Mouse (Mus musculus): ENCODE data around the gene Faap100. TPM values are rescaled to one million over a fixed set of nuclear protein-coding genes. Genes with fewer than 3 reads are reported as not detected.

Faap100 gene
- total and polyA plus RNA-seq, 3 experiments, result 7.7 to 17.7 (median 14.3) TPM

GRCm38 (mm10) chr11:120399319-120399718 lies 20.8 kb upstream of the Faap100 start:
- in situ Hi-C loops (cut with MboI; ENCODE audit: low pct_ligation_motif_present, low pct_unique_long_range_greater_than_20kb, low sequenced_read_pairs) (no loop called here), dilution Hi-C loops (cut with MboI; ENCODE audit: extremely low pct_ligation_motif_present, extremely low pct_unique_long_range_greater_than_20kb, low sequenced_read_pairs) (no loop called here)
- peaks cover 12% of the 10 kb centered on the region; the same call in 1 of the 2 replicates for H3K79me2 ChIP-seq (replicated peaks; ENCODE audit: control insufficient read depth, extremely low read depth, insufficient read depth, poor library complexity, severe bottlenecking)
- no peaks in the 10 kb centered on the region for H3K27me3 ChIP-seq (replicated peaks)
- H3K9ac ChIP-seq (ENCODE audit: insufficient read depth, low read depth), result no peak overlapping the region
- DNase-seq (ENCODE audit: extremely low read depth), result no peak
- H3K4me2 ChIP-seq (ENCODE audit: insufficient read depth, low read depth, poor library complexity, severe bottlenecking), result no peak overlapping the region
- H3K36me3 ChIP-seq (replicated peaks in 1 of 2; ENCODE audit: control insufficient read depth in 1 of 2, insufficient read depth in 1 of 2, low read length in 1 of 2), result peaks cover 72 to 95% of the 10 kb centered on the region in 2 experiments
- no peak overlapping the region for H3K27ac ChIP-seq (ENCODE audit: insufficient read depth, low read depth)
- TF ChIP-seq TBP (conservative IDR thresholded peaks at IDR 0.05; ENCODE audit: low read depth, low read length) (no peak), ZKSCAN1 (IDR thresholded peaks at IDR 0.05; ENCODE audit: borderline replicate concordance, low read depth, low read length) (no peak), HCFC1 (IDR thresholded peaks at IDR 0.05; ENCODE audit: low read depth, low read length) (no peak), ETS1 (conservative IDR thresholded peaks at IDR 0.05; ENCODE audit: low read depth, low read length) (no peak), E2F4 (IDR thresholded peaks at IDR 0.05; ENCODE audit: insufficient replicate concordance, low read depth, low read length) (no peak), ZMIZ1 (IDR thresholded peaks at IDR 0.05; ENCODE audit: low read depth, low read length) (no peak), CTCF (conservative IDR thresholded peaks at IDR 0.05 in 1 of 2, IDR thresholded peaks at IDR 0.05 in 1 of 2; ENCODE audit: low read depth in 2 of 2, low read length in 2 of 2) (no peak), UBTF (IDR thresholded peaks at IDR 0.05; ENCODE audit: low read depth, low read length) (no peak), USF1 (IDR thresholded peaks at IDR 0.05; ENCODE audit: low read depth, low read length) (no peak), ZC3H11A (IDR thresholded peaks at IDR 0.05; ENCODE audit: low read depth, low read length) (no peak), JUND (conservative IDR thresholded peaks at IDR 0.05; ENCODE audit: low read depth, low read length) (no peak), MAFK (IDR thresholded peaks at IDR 0.05; ENCODE audit: insufficient replicate concordance, low read length) (no peak), SIN3A (IDR thresholded peaks at IDR 0.05; ENCODE audit: low read length) (no peak), RCOR1 (conservative IDR thresholded peaks at IDR 0.05; ENCODE audit: low read depth, low read length) (no peak)
- H3K9me3 ChIP-seq (replicated peaks; ENCODE audit: low read length), result no peaks in the 10 kb centered on the region
- H3K4me1 ChIP-seq (ENCODE audit: control insufficient read depth in 1 of 2, insufficient read depth in 2 of 2), result peaks cover 0 to under 1% of the 10 kb centered on the region in 2 experiments; a peak in 3 of 4 replicates
- no peak overlapping the region for H3K4me3 ChIP-seq (replicated peaks in 1 of 3; ENCODE audit: low read depth in 2 of 3, low read length in 2 of 3, poor library complexity in 1 of 3)

- Histone ChIP-seq H3K4me3 (replicated peaks in 1 of 3; ENCODE audit: low read depth in 2 of 3, low read length in 2 of 3, poor library complexity in 1 of 3) (no peak overlapping the region), H3K36me3 (replicated peaks in 1 of 2; ENCODE audit: control insufficient read depth in 1 of 2, insufficient read depth in 1 of 2, low read length in 1 of 2) (peaks cover 73 to 95% of the 10 kb centered on the region in 2 experiments), H3K9me3 (replicated peaks; ENCODE audit: low read length) (no peaks in the 10 kb centered on the region), H3K9ac (ENCODE audit: insufficient read depth, low read depth) (no peak overlapping the region), H3K27ac (ENCODE audit: insufficient read depth, low read depth) (no peak overlapping the region), H3K79me2 (replicated peaks; ENCODE audit: control insufficient read depth, extremely low read depth, insufficient read depth, poor library complexity, severe bottlenecking) (peaks cover 13% of the 10 kb centered on the region; the same call in 1 of the 2 replicates), H3K27me3 (replicated peaks) (no peaks in the 10 kb centered on the region), H3K4me2 (ENCODE audit: insufficient read depth, low read depth, poor library complexity, severe bottlenecking) (no peak overlapping the region), H3K4me1 (ENCODE audit: control insufficient read depth in 1 of 2, insufficient read depth in 2 of 2) (no peaks in the 10 kb centered on the region)
- TF ChIP-seq POLR2AphosphoS2 (IDR thresholded peaks at IDR 0.05; ENCODE audit: low read depth, low read length), result no peak
- TF ChIP-seq MXI1 (IDR thresholded peaks at IDR 0.05; ENCODE audit: low read depth, low read length), result no peak
- TF ChIP-seq CHD1 (IDR thresholded peaks at IDR 0.05; ENCODE audit: low read depth, low read length), result no peak
- TF ChIP-seq ELF1 (IDR thresholded peaks at IDR 0.05; ENCODE audit: low read depth, low read length), result no peak
- no peak for TF ChIP-seq ZMIZ1 (IDR thresholded peaks at IDR 0.05; ENCODE audit: low read depth, low read length)
- TF ChIP-seq MYC (IDR thresholded peaks at IDR 0.05; ENCODE audit: low read depth, low read length), result no peak
- no peak for TF ChIP-seq MAFK (IDR thresholded peaks at IDR 0.05; ENCODE audit: insufficient replicate concordance, low read length)
- TF ChIP-seq SMC3 (IDR thresholded peaks at IDR 0.05; ENCODE audit: low read depth, low read length), result no peak
- TF ChIP-seq RCOR1 (conservative IDR thresholded peaks at IDR 0.05; ENCODE audit: low read depth, low read length), result no peak
- no peak for TF ChIP-seq RAD21 (IDR thresholded peaks at IDR 0.05; ENCODE audit: low read depth, low read length)
- TF ChIP-seq USF2 (conservative IDR thresholded peaks at IDR 0.05; ENCODE audit: low read depth, low read length), result no peak
- TF ChIP-seq JUN (IDR thresholded peaks at IDR 0.05; ENCODE audit: insufficient read depth, low read depth, low read length), result no peak
- TF ChIP-seq NELFE (IDR thresholded peaks at IDR 0.05; ENCODE audit: low read depth, low read length), result no peak
- TF ChIP-seq KAT2A (IDR thresholded peaks at IDR 0.05; ENCODE audit: insufficient replicate concordance, low read length), result no peak
- TF ChIP-seq ZNF384 (IDR thresholded peaks at IDR 0.05; ENCODE audit: low read depth, low read length), result no peak
- TF ChIP-seq USF1 (IDR thresholded peaks at IDR 0.05; ENCODE audit: low read depth, low read length), result no peak
- no peak for TF ChIP-seq HCFC1 (IDR thresholded peaks at IDR 0.05; ENCODE audit: low read depth, low read length)
- in situ Hi-C loops (cut with MboI; ENCODE audit: low pct_ligation_motif_present, low pct_unique_long_range_greater_than_20kb, low sequenced_read_pairs), result no loop called here
- dilution Hi-C loops (cut with MboI; ENCODE audit: extremely low pct_ligation_motif_present, extremely low pct_unique_long_range_greater_than_20kb, low sequenced_read_pairs), result no loop called here
- no peak for DNase-seq (ENCODE audit: extremely low read depth)
Measured at GRCm38 (mm10) chr11:120397602-120398001, 19.0 kb upstream of the Faap100 start.
